Mouse (Mus musculus): ENCODE data around the gene Cxcr2.

Cxcr2 gene

DNA sequence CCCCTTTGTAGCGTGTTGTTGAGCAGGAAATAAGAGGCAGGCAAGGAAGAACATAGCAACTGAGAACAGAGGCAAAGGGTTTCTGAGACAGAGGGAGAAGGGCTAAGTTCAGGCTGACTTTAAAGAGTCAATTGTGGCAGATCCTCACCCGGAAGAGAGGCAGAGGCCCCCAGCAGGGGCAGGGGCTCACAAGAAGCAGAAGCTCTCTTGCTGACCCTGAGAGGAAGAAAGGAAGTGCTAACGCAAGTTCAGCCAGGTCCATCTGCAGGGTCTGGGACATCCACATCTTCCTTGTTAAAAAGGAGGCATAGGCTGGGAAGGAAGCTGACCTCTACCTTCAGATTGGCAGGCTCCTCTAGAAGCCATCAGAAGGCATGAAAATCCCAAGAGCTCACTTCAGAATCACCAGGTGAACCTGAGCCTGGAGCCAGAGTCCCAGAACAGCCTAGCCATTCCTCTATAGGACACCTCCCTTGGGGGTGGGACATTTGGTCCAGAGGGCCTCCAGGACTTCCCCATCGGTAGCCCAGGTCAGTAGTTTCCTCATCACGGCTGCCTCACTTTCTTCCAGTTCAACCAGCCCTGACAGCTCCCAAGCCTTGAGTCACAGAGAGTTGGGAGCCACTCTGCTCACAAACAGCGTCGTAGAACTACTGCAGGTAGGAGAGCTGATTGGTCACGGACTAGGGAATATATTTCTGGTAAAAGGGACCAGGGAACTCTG lies at the start of gene Cxcr2:
Gene Cxcr2, plus strand, starts transcription at position 529 of the 724 bp plus-strand sequence.
- no peak for DNase-seq

DNA sequence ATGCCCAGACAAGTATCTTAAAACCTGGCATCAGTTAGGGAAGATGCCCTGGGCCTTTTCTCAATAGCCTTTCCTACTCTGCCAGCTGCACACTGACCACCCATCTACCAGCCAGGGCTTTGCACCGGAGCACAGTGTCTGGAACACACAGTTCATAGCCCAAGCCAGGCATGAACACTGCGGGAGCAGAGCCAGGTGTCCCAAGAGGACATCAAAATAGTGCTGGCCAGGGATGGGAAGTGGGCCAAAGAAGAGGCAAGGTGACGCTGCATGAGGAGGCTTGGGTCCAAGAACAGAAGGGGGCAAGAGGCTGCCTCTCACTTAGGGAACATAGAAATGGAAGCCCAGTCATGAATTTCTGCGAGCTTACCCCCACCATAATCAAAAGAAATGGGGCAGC lies 48.1 kb upstream of the Cxcr2 start:
- DNase-seq = peak; percentile 32

GRCm38 (mm10) chr1:74106214-74106613 lies 47.6 kb upstream of the Cxcr2 start:
- no peak for DNase-seq

DNA sequence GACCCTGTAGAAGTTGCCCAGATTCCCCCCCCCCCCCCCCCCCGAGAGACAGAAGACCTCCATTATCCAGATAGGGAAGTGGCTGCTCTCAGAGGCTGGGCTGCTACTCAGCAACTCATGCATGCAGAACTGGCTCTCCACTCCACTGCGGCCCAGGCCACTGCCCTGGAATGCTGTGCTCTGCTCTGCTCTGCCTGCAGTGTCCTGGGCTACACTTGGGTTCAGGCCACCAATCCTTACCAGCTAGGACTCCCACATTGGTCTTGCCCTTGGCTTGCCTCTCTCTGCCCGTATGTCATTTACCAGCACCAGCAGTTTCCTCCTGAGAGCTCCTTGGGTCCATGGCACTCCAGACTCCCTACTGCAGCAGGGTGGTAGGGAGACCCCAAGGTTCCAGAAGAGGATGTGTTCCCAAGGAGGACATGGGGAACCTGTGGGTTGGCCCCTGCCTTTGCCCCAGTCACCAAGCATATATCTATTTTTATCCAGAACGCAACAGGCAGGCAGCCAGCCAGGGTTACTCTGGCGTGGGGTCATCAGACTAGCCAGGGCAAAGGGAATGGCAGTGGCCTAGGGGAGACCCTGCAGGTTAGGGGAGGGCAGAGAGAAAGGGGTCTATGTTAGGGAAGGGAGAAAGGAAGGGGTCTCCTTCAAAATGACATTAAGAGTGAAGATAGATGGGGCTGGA lies 45.7 kb upstream of the Cxcr2 start:
- no peak for DNase-seq

DNA sequence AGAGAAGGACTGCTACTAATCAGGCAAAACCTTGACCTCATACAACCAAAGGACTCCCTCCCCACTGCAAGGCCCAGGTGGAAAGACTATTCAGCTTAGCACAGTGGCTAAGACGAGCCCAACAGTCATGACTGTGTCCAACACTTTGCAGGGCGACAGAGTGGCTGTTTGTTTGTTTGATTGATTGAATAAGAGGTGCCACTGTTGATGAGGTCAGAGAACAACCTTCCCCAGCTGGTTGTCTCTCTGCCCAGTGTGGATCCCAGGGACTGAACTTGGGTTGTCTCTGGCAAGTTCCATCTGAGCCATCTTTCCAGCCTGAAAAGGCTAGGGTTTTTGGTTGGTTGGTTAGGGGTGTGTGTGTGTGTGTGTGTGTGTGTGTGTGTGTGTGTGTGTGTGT lies 44.1 kb upstream of the Cxcr2 start:
- no peak for DNase-seq

GRCm38 (mm10) chr1:74110932-74111695 lies 42.7 kb upstream of the Cxcr2 start:
- DNase-seq = no peak

DNA sequence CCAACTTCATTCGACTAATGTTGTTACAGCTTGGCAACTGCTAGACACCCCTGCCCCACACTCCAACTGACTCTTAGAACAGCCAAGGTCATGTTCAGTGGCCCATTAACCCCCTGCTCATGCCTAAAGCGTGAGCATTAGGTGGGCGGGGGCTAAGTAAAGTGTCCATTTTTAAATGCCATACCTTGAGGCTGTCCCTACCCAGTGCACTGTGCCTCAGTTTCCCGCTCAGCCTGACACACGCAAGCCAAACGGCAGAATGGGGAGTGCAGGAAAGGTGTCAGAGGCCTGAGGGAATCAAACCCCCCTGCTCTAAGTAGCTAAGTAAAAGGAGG lies 42.1 kb upstream of the Cxcr2 start:
- no peak for DNase-seq

- DNase-seq = no peak
Measured at GRCm38 (mm10) chr1:74113071-74113470, 40.7 kb upstream of the Cxcr2 start.

DNA sequence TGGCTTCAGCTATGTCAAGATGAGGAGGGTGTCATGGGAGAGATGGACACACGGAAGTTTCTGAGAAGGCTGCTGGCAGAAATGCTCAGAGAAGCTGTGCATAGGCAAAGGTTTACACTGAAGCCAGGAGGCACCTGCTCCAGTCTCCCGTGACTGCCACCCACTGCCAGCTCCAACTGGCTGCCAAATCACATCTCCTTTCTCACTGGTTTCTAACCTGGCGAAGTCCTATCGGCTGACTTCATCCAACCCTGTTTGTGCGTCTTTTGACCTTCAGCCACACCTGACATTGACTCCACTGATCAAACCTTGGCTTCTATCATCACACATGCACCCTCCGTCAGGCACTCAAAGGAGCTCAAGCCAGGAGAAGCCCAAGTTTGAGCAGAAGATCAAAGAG lies 35.9 kb upstream of the Cxcr2 start:
- no peak for DNase-seq

DNA sequence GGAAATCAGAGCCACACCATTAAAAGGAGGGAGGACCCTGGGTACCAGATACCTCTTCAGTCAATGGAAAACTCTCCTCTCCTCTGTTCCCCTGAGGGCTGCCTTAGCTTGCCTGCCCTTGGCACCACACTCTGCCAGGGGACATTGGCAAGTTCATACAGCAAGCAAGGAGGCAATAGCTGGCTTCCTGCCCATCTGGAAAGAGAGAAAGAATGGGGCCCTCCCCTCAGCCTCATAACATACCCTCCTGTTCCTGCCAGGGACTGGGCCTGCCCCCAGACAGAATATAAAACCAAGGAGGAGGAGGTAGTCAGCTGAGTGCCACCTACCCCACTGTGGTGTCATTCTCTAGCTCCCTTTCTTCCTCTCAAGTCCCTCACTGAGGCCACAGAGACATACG lies 34.7 kb upstream of the Cxcr2 start:
- no peak for DNase-seq

GRCm38 (mm10) chr1:74121138-74121537 lies 32.7 kb upstream of the Cxcr2 start:
- no peak for DNase-seq

DNA sequence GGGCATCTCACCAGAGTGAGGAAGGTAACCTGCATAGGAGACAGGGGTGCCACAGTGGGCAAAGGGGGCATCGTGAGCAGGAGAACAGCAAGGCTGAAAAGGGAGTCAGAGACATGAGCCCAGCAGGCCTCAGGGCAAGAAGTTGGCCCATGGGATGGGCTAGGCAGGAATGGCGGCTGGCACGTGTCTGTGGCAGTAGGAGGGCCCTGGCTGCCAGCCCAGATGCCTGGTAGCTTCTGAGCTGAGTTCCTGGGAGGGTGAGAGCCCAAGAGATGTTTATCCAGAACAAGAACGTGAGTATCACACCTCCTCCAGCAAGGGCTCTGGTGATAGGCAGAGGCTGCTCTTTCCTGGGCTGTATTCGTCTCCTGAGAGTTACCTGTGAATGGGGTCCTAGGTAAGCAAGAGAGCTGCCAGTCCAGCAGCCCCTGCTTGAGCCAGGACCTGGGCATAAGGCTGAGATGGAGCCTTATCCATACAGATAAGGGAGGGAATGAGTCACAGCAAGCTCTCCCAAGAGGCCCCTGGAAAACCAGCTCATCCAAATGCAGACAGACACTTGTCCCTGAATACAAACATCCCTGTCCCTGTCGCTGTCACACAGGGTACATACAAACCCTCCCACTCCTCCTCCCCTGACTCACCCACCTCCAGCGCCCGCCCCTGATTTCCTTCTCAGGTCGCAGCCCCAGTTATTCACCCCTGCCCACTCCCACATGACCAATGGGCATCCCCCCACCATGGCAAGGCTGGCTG lies 31.8 kb upstream of the Cxcr2 start:
- peak in 1 of 2 experiments; percentile 14 for DNase-seq

- no peak for DNase-seq
Measured at GRCm38 (mm10) chr1:74123215-74123614, 30.6 kb upstream of the Cxcr2 start.

GRCm38 (mm10) chr1:74124021-74124981 lies 29.5 kb upstream of the Cxcr2 start, which contains the start of gene Tns1:
Gene Tns1, minus strand, starts transcription at chr1:74124449.
- DNase-seq = no peak

DNA sequence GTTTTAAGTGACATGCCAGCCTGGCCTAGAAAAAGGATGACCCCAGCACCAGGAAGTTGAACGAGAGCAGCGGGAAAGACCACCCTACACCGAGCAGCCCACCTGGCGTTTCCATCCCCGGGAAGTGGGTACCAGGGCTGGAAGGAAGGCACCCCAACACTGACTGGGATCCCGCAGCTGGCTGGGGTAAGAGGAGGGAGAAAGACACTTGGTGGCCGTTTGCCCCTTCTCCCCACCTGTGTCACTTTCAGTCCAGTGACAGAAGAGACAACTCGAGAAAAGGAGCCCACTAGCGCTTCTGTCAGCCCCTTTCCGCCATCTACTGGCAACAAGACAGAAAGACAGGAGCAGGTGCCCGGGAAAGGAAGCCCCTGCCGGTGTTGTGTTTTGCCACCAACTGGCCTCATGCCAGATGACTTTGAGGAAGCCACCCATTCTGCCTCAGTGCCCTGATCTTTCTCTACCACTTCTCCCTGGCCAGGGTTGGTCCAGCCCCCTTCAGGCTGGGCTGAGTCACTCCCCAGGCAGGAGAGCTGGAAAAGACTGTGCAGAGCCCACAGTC lies 28.7 kb upstream of the Cxcr2 start, which contains the start of gene Rufy4:
Gene Rufy4, plus strand, starts transcription at position 551 of the 562 bp plus-strand sequence.
- peak; percentile 42 to 50 for DNase-seq

DNA sequence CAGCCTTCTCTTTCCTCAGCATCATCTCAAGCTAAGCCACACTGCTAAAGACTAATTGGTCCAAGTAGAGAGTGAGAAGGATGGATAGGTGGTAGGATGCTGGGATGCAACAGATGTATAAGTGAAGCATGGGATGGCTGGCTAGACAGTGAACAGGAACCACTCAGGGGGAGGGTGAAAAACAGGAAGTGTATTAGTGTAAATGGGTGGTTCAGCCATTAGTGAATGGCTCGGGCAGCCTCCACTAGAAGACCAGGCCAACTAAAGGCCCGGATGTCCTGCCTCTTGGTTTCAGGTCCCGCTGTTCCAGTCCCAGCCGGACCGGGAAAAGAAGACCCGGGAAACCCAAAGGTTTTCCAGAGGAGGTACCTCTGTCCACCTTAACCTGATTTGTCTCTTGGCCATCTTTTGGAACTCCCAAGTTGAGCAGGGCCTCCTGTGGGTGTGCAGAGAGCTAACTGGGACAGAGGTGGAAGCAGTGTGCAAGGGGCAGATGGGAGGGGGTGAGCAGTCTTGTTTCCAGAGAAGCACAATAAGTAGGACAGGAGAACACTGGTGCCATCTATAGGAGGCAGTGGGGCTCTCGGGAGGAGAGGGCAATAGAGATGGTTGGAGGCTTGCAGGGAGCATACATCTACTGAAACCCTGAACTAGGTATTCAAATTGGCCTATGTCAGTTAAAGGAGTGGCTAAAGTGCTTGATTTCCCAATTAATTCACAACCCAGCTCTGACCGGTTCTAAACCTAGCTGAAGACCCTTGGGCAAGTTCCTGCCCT lies 22.7 kb upstream of the Cxcr2 start:
- DNase-seq = no peak

DNA sequence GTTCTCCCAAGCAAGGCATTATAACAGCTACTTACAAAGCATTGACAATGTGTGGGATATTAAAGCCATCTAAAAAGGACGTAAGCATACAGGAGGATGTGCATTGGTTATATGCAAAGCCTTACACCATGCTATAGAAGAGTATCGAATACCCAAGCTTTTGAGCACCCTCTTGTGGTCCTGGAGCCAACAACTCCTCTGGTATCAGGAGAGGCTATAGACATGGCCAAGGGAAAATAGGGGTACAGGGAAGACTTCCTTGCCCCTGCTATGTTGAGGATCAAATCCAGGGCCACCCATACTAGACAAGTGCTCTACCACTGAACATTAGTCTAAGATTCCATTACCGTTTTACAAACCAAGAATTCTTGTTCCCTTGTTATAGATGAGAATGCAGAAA lies 21.8 kb upstream of the Cxcr2 start:
- no peak for DNase-seq

GRCm38 (mm10) chr1:74133954-74134353 lies 19.8 kb upstream of the Cxcr2 start:
- DNase-seq = no peak

DNA sequence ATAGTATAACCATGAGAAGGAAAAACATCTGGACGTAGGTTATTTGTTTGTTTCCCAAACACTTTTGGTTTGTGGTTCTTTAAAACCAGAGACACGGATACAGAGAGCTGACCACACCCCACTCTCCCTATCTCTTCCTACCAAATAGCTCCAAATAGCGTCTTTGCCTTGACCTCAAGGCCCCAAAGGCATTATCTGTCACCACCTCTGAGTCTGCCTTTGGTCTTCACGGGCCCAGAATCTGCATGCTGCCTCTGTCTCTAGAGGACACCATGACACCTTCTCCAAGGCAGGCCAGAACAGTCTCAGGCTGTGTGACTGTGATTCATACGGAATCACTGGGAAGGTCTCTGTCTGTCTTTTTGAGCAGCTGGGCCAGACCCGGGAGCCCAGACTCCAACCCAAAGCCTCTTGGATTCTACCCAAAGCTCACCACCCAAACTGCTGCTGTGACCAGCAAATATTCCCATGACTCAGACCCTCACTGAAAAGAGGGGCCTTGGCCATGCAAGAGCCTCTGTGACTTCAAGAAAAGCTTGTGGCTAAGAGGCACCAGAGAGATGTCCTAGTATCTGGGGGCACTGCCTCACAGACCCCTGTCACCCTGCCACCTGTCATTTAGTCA lies 18.4 kb upstream of the Cxcr2 start:
- DNase-seq = no peak

- no peak for DNase-seq
Measured at GRCm38 (mm10) chr1:74139415-74139814, 14.4 kb upstream of the Cxcr2 start.

Data from cerebellum, postnatal 36 days (tissue).